Mouse (Mus musculus): Measurements from ENCODE around the gene Dst.
A peak's percentile ranks its signal among the peaks of the same experiment; 100 is the strongest.

DNA sequence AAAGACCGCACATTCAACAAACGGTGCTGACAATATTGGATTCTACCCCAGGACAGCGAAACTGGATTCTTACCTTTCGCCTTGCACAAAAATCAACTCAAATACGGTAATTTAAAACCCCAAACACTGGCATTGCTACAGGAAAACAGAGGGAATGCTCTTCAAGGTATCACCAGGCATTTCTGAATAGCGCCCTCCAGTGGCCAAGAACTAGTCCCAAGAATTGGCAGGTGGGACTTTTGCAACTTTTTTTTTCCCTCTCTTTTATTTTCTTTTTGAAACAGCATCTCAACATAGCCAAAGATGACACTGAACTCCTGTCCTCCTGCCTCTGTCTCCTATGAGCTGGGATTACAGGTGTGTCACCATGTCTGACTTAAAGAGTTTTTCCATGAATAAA is 32.3 kb upstream of the Dst start:
- peak; percentile 22; the same call in 1 of the 2 replicates for TF ChIP-seq CTCF (conservative IDR thresholded peaks at IDR 0.05; ENCODE audit: insufficient read depth, insufficient read length, low read depth, low read length)
- no peak for TF ChIP-seq POLR2A (IDR thresholded peaks at IDR 0.05; ENCODE audit: low read depth, low read length)

Measured in kidney, adult 2 months (tissue).